Mouse (Mus musculus): ENCODE results near the gene Pkd2. TPM values are rescaled to one million over a fixed set of nuclear protein-coding genes. Genes with fewer than 3 reads are reported as not detected.

The Pkd2 gene
- polyA plus RNA-seq (2014; fragmentation: Nextera tagmentation; extraction: Ambion mirVana) = 10.9 and 11.4 TPM in 2 replicates

- peak; percentile 84 for ATAC-seq (replicated peaks; ENCODE audit: insufficient number of reproducible peaks, low FRiP score, low TSS enrichment)
Observed at GRCm38 (mm10) chr5:104458832-104459705, at the start of gene Pkd2. Gene Pkd2 (plus strand): TSS chr5:104459450.

GRCm38 (mm10) chr5:104415999-104416398, 43.3 kb upstream of the Pkd2 start:
- no peaks in the 10 kb centered on the region for H3K4me1 ChIP-seq (ENCODE audit: control insufficient read depth, insufficient read depth, low read length)
- H3K27me3 ChIP-seq (ENCODE audit: control insufficient read depth, insufficient read depth, low read length) = no peaks in the 10 kb centered on the region
- ATAC-seq (replicated peaks; ENCODE audit: insufficient number of reproducible peaks, low FRiP score, low TSS enrichment) = no peak
- no peaks in the 10 kb centered on the region for H3K36me3 ChIP-seq (ENCODE audit: control insufficient read depth, insufficient read depth, low read length)
- 70% methylated on average over 2 of the region's 2 CpGs for WGBS (ENCODE audit: insufficient replicate concordance)
- H3K9me3 ChIP-seq (replicated peaks; ENCODE audit: control insufficient read depth, low read length) = no peaks in the 10 kb centered on the region
- no peak overlapping the region for H3K4me3 ChIP-seq (ENCODE audit: low read depth, low read length)
- no peak overlapping the region for H3K9ac ChIP-seq (ENCODE audit: low read depth, low read length)
- no peak overlapping the region for H3K27ac ChIP-seq (ENCODE audit: low read depth, low read length)
- no peak overlapping the region for H3K4me2 ChIP-seq

More at GRCm38 (mm10) chr5:104458832-104459705, at the start of gene Pkd2:
- H3K27ac ChIP-seq (ENCODE audit: low read depth, low read length) = peak within 1 kb of the TSS; percentile 86
- H3K27me3 ChIP-seq (ENCODE audit: control insufficient read depth, insufficient read depth, low read length) = no peaks in the 10 kb centered on the region
- H3K9me3 ChIP-seq (replicated peaks; ENCODE audit: control insufficient read depth, low read length) = no peaks in the 10 kb centered on the region
- H3K4me1 ChIP-seq (ENCODE audit: control insufficient read depth, insufficient read depth, low read length) = peaks cover 4% of the 10 kb centered on the region
- peak within 1 kb of the TSS; percentile 95 for H3K9ac ChIP-seq (ENCODE audit: low read depth, low read length)
- H3K36me3 ChIP-seq (ENCODE audit: control insufficient read depth, insufficient read depth, low read length) = no peaks in the 10 kb centered on the region
- peak within 1 kb of the TSS; percentile 86 for H3K4me3 ChIP-seq (ENCODE audit: low read depth, low read length)
- WGBS (ENCODE audit: insufficient replicate concordance) = 13% methylated on average over 38 of the region's 46 CpGs
- H3K4me2 ChIP-seq = peak within 1 kb of the TSS; percentile 74

GRCm38 (mm10) chr5:104417028-104417427, 42.2 kb upstream of the Pkd2 start:
- no peak overlapping the region for H3K4me3 ChIP-seq (ENCODE audit: low read depth, low read length)
- 72% methylated on average over 3 of the region's 3 CpGs for WGBS (ENCODE audit: insufficient replicate concordance)
- no peaks in the 10 kb centered on the region for H3K27me3 ChIP-seq (ENCODE audit: control insufficient read depth, insufficient read depth, low read length)
- no peak overlapping the region for H3K9ac ChIP-seq (ENCODE audit: low read depth, low read length)
- no peak overlapping the region for H3K4me2 ChIP-seq
- H3K36me3 ChIP-seq (ENCODE audit: control insufficient read depth, insufficient read depth, low read length) = no peaks in the 10 kb centered on the region
- no peak overlapping the region for H3K27ac ChIP-seq (ENCODE audit: low read depth, low read length)
- ATAC-seq (replicated peaks; ENCODE audit: insufficient number of reproducible peaks, low FRiP score, low TSS enrichment) = no peak
- no peaks in the 10 kb centered on the region for H3K9me3 ChIP-seq (replicated peaks; ENCODE audit: control insufficient read depth, low read length)
- H3K4me1 ChIP-seq (ENCODE audit: control insufficient read depth, insufficient read depth, low read length) = no peaks in the 10 kb centered on the region

GRCm38 (mm10) chr5:104417721-104418120, 41.5 kb upstream of the Pkd2 start:
- H3K4me2 ChIP-seq = no peak overlapping the region
- no peak overlapping the region for H3K4me3 ChIP-seq (ENCODE audit: low read depth, low read length)
- no peaks in the 10 kb centered on the region for H3K36me3 ChIP-seq (ENCODE audit: control insufficient read depth, insufficient read depth, low read length)
- H3K9me3 ChIP-seq (replicated peaks; ENCODE audit: control insufficient read depth, low read length) = no peaks in the 10 kb centered on the region
- H3K9ac ChIP-seq (ENCODE audit: low read depth, low read length) = no peak overlapping the region
- WGBS (ENCODE audit: insufficient replicate concordance) = 79% methylated on average over 1 of the region's 1 CpGs
- no peaks in the 10 kb centered on the region for H3K4me1 ChIP-seq (ENCODE audit: control insufficient read depth, insufficient read depth, low read length)
- no peak overlapping the region for H3K27ac ChIP-seq (ENCODE audit: low read depth, low read length)
- ATAC-seq (replicated peaks; ENCODE audit: insufficient number of reproducible peaks, low FRiP score, low TSS enrichment) = no peak
- no peaks in the 10 kb centered on the region for H3K27me3 ChIP-seq (ENCODE audit: control insufficient read depth, insufficient read depth, low read length)

GRCm38 (mm10) chr5:104422039-104422438, 37.2 kb upstream of the Pkd2 start:
- WGBS (ENCODE audit: insufficient replicate concordance) = 64% methylated on average over 2 of the region's 2 CpGs
- ATAC-seq (replicated peaks; ENCODE audit: insufficient number of reproducible peaks, low FRiP score, low TSS enrichment) = no peak
- no peak overlapping the region for H3K27ac ChIP-seq (ENCODE audit: low read depth, low read length)
- H3K9ac ChIP-seq (ENCODE audit: low read depth, low read length) = no peak overlapping the region
- H3K4me1 ChIP-seq (ENCODE audit: control insufficient read depth, insufficient read depth, low read length) = no peaks in the 10 kb centered on the region
- H3K27me3 ChIP-seq (ENCODE audit: control insufficient read depth, insufficient read depth, low read length) = no peaks in the 10 kb centered on the region
- no peak overlapping the region for H3K4me2 ChIP-seq
- no peaks in the 10 kb centered on the region for H3K9me3 ChIP-seq (replicated peaks; ENCODE audit: control insufficient read depth, low read length)
- no peak overlapping the region for H3K4me3 ChIP-seq (ENCODE audit: low read depth, low read length)
- no peaks in the 10 kb centered on the region for H3K36me3 ChIP-seq (ENCODE audit: control insufficient read depth, insufficient read depth, low read length)

- 90% methylated on average over 3 of the region's 3 CpGs for WGBS (ENCODE audit: insufficient replicate concordance)
- no peak for ATAC-seq (replicated peaks; ENCODE audit: insufficient number of reproducible peaks, low FRiP score, low TSS enrichment)
Observed at GRCm38 (mm10) chr5:104423861-104424260, 35.4 kb upstream of the Pkd2 start.

GRCm38 (mm10) chr5:104425949-104426348, 33.3 kb upstream of the Pkd2 start:
- Histone ChIP-seq H3K4me3 (ENCODE audit: low read depth, low read length) (no peak overlapping the region), H3K9ac (ENCODE audit: low read depth, low read length) (no peak overlapping the region), H3K27ac (ENCODE audit: low read depth, low read length) (no peak overlapping the region), H3K36me3 (ENCODE audit: control insufficient read depth, insufficient read depth, low read length) (no peaks in the 10 kb centered on the region), H3K9me3 (replicated peaks; ENCODE audit: control insufficient read depth, low read length) (no peaks in the 10 kb centered on the region), H3K4me2 (no peak overlapping the region), H3K4me1 (ENCODE audit: control insufficient read depth, insufficient read depth, low read length) (no peaks in the 10 kb centered on the region), H3K27me3 (ENCODE audit: control insufficient read depth, insufficient read depth, low read length) (no peaks in the 10 kb centered on the region)
- WGBS (ENCODE audit: insufficient replicate concordance) = 64% methylated on average over 8 of the region's 8 CpGs
- ATAC-seq (replicated peaks; ENCODE audit: insufficient number of reproducible peaks, low FRiP score, low TSS enrichment) = no peak

More at GRCm38 (mm10) chr5:104423861-104424260, 35.4 kb upstream of the Pkd2 start:
- Histone ChIP-seq H3K4me2 (no peak overlapping the region), H3K36me3 (ENCODE audit: control insufficient read depth, insufficient read depth, low read length) (no peaks in the 10 kb centered on the region), H3K27me3 (ENCODE audit: control insufficient read depth, insufficient read depth, low read length) (no peaks in the 10 kb centered on the region), H3K9ac (ENCODE audit: low read depth, low read length) (no peak overlapping the region), H3K9me3 (replicated peaks; ENCODE audit: control insufficient read depth, low read length) (no peaks in the 10 kb centered on the region), H3K27ac (ENCODE audit: low read depth, low read length) (no peak overlapping the region), H3K4me3 (ENCODE audit: low read depth, low read length) (no peak overlapping the region), H3K4me1 (ENCODE audit: control insufficient read depth, insufficient read depth, low read length) (no peaks in the 10 kb centered on the region)

GRCm38 (mm10) chr5:104432886-104433285, 26.4 kb upstream of the Pkd2 start:
- ATAC-seq (replicated peaks; ENCODE audit: insufficient number of reproducible peaks, low FRiP score, low TSS enrichment) = no peak
- no peak overlapping the region for H3K9ac ChIP-seq (ENCODE audit: low read depth, low read length)
- H3K4me3 ChIP-seq (ENCODE audit: low read depth, low read length) = no peak overlapping the region
- H3K27me3 ChIP-seq (ENCODE audit: control insufficient read depth, insufficient read depth, low read length) = no peaks in the 10 kb centered on the region
- H3K4me2 ChIP-seq = peak overlapping the region; percentile 43
- no peaks in the 10 kb centered on the region for H3K9me3 ChIP-seq (replicated peaks; ENCODE audit: control insufficient read depth, low read length)
- H3K36me3 ChIP-seq (ENCODE audit: control insufficient read depth, insufficient read depth, low read length) = no peaks in the 10 kb centered on the region
- no peaks in the 10 kb centered on the region for H3K4me1 ChIP-seq (ENCODE audit: control insufficient read depth, insufficient read depth, low read length)
- WGBS (ENCODE audit: insufficient replicate concordance) = 39% methylated on average over 12 of the region's 12 CpGs
- H3K27ac ChIP-seq (ENCODE audit: low read depth, low read length) = no peak overlapping the region

Data from heart, embryonic 11.5 days (tissue).